Mouse (Mus musculus) CH12.LX (cell line): ENCODE measurements around the gene Cxcl16. TPM values are rescaled to one million over a fixed set of nuclear protein-coding genes. Genes with fewer than 3 reads are reported as not detected.

ENCODE experiments used
- DNase-seq: peaks from one replicate; pipeline ENCODE4 v3.0.0-alpha.2; 2013; ENCODE audit errors: extremely low read depth
- H3K27ac ChIP-seq: 2 replicates; pipeline ENCODE4 v1.5.1; 2012; ENCODE audit warnings: low read depth, mild to moderate bottlenecking, control low read depth, moderate library complexity; ENCODE audit not compliant: insufficient read depth
- H3K27me3 ChIP-seq: replicated peaks from 2 replicates; pipeline ENCODE3; 2012; ENCODE audit warnings: inconsistent platforms
- H3K36me3 ChIP-seq, 2 experiments: replicated peaks in 1 of 2; 2 replicates each; pipeline versions ENCODE3 to v1.6.1; 2012; ENCODE audit warnings: inconsistent platforms in 1 of 2, low read length in 1 of 2, mild to moderate bottlenecking in 1 of 2, mixed read lengths in 1 of 2, moderate library complexity in 1 of 2; ENCODE audit not compliant: control insufficient read depth in 1 of 2, insufficient read depth in 1 of 2
- H3K4me1 ChIP-seq, 2 experiments: 2 replicates each; pipeline ENCODE4 v1.6.1; 2012; ENCODE audit warnings: inconsistent platforms in 1 of 2, moderate library complexity in 1 of 2; ENCODE audit not compliant: insufficient read depth in 2 of 2, control insufficient read depth in 1 of 2
- H3K4me2 ChIP-seq: 2 replicates; pipeline ENCODE4 v1.6.1; 2012; ENCODE audit warnings: low read depth, mild to moderate bottlenecking, control low read depth; ENCODE audit not compliant: poor library complexity, insufficient read depth, severe bottlenecking
- H3K4me3 ChIP-seq, 3 experiments: fragments of 150-350 bp in 1 of 3; sonication (generic) in 1 of 3; replicated peaks in 1 of 3; 2 replicates each; pipeline versions ENCODE3 to v1.5.1; 2011 to 2012; ENCODE audit warnings: low read depth in 2 of 3, low read length in 2 of 3, mild to moderate bottlenecking in 2 of 3, moderate library complexity in 2 of 3, control low read depth in 1 of 3, improper control_type of control experiment in 1 of 3, inconsistent platforms in 1 of 3, mixed read lengths in 1 of 3; ENCODE audit not compliant: poor library complexity in 1 of 3
- H3K79me2 ChIP-seq: replicated peaks from 2 replicates; pipeline ENCODE4 v1.6.1; 2012; ENCODE audit warnings: mild to moderate bottlenecking, moderate library complexity; ENCODE audit not compliant: control insufficient read depth, poor library complexity, insufficient read depth, severe bottlenecking; ENCODE audit errors: extremely low read depth
- H3K9ac ChIP-seq: 2 replicates; pipeline ENCODE4 v1.6.1; 2012; ENCODE audit warnings: low read depth, mild to moderate bottlenecking, control low read depth, moderate library complexity; ENCODE audit not compliant: insufficient read depth
- H3K9me3 ChIP-seq: replicated peaks from 2 replicates; pipeline ENCODE3; 2012; ENCODE audit warnings: low read length, inconsistent platforms, mixed read lengths
- BHLHE40 ChIP-seq: IDR thresholded peaks from 2 replicates; pipeline ENCODE4 v1.6.1; 2011; ENCODE audit warnings: mild to moderate bottlenecking, low read depth, low read length, improper control_type of control experiment
- CHD1 ChIP-seq: IDR thresholded peaks from 2 replicates; pipeline ENCODE4 v1.6.1; 2012; ENCODE audit warnings: low read depth, low read length, improper control_type of control experiment, inconsistent platforms
- CHD2 ChIP-seq: IDR thresholded peaks from 2 replicates; pipeline ENCODE4 v1.6.1; 2011; ENCODE audit warnings: low read length, improper control_type of control experiment
- E2F4 ChIP-seq: IDR thresholded peaks from 2 replicates; pipeline ENCODE4 v1.6.1; 2011; ENCODE audit warnings: low read depth, low read length, improper control_type of control experiment; ENCODE audit not compliant: insufficient replicate concordance
- ELF1 ChIP-seq: IDR thresholded peaks from 2 replicates; pipeline ENCODE4 v1.6.1; 2014; ENCODE audit warnings: low read depth, mild to moderate bottlenecking, inconsistent platforms, low read length, improper control_type of control experiment
- EP300 ChIP-seq: IDR thresholded peaks from 2 replicates; pipeline ENCODE4 v1.6.1; 2011; ENCODE audit warnings: low read length, improper control_type of control experiment
- ETS1 ChIP-seq: conservative IDR thresholded peaks from 2 replicates; pipeline ENCODE4 v1.6.1; 2012; ENCODE audit warnings: low read depth, mild to moderate bottlenecking, inconsistent platforms, low read length, improper control_type of control experiment, moderate library complexity
- GABPA ChIP-seq: IDR thresholded peaks from 2 replicates; pipeline ENCODE4 v1.6.1; 2012; ENCODE audit warnings: low read depth, low read length, improper control_type of control experiment, inconsistent platforms; ENCODE audit not compliant: insufficient replicate concordance
- HCFC1 ChIP-seq: IDR thresholded peaks from 2 replicates; pipeline ENCODE4 v1.6.1; 2012; ENCODE audit warnings: low read depth, mild to moderate bottlenecking, inconsistent platforms, low read length, improper control_type of control experiment
- JUND ChIP-seq: conservative IDR thresholded peaks from 2 replicates; pipeline ENCODE4 v1.6.1; 2011; ENCODE audit warnings: low read depth, low read length, improper control_type of control experiment
- MAFK ChIP-seq: IDR thresholded peaks from 2 replicates; pipeline ENCODE4 v1.6.1; 2011; ENCODE audit warnings: low read length, improper control_type of control experiment; ENCODE audit not compliant: insufficient replicate concordance
- MAX ChIP-seq: IDR thresholded peaks from 2 replicates; pipeline ENCODE4 v1.6.1; 2011; ENCODE audit warnings: low read length, improper control_type of control experiment
- MAZ ChIP-seq: IDR thresholded peaks from 2 replicates; pipeline ENCODE4 v1.6.1; 2012; ENCODE audit warnings: low read depth, mild to moderate bottlenecking, inconsistent platforms, low read length, improper control_type of control experiment, moderate library complexity
- MXI1 ChIP-seq: IDR thresholded peaks from 2 replicates; pipeline ENCODE4 v1.6.1; 2011; ENCODE audit warnings: mild to moderate bottlenecking, low read depth, low read length, improper control_type of control experiment
- PAX5 ChIP-seq: IDR thresholded peaks from 2 replicates; pipeline ENCODE4 v1.6.1; 2012; ENCODE audit warnings: low read length, inconsistent platforms, mixed read lengths
- RAD21 ChIP-seq: IDR thresholded peaks from 2 replicates; pipeline ENCODE4 v1.6.1; 2011; ENCODE audit warnings: low read depth, mild to moderate bottlenecking, low read length, improper control_type of control experiment, moderate library complexity
- SMC3 ChIP-seq: IDR thresholded peaks from 2 replicates; pipeline ENCODE4 v1.6.1; 2011; ENCODE audit warnings: low read depth, low read length, improper control_type of control experiment
- TCF12 ChIP-seq: IDR thresholded peaks from 2 replicates; pipeline ENCODE4 v1.6.1; 2014; ENCODE audit warnings: low read depth, mild to moderate bottlenecking, inconsistent platforms, low read length, improper control_type of control experiment
- USF1 ChIP-seq: IDR thresholded peaks from 2 replicates; pipeline ENCODE4 v1.6.1; 2014; ENCODE audit warnings: low read depth, mild to moderate bottlenecking, inconsistent platforms, low read length, improper control_type of control experiment
- ZNF384 ChIP-seq: IDR thresholded peaks from 2 replicates; pipeline ENCODE4 v1.6.1; 2012; ENCODE audit warnings: low read depth, low read length, improper control_type of control experiment, inconsistent platforms
- dilution Hi-C: fragments of 300-500 bp; cut with MboI; formaldehyde crosslinking; loops from 2 replicates; pipeline ENCODE4 v1.14.3; 2020; ENCODE audit warnings: low sequenced_read_pairs; ENCODE audit not compliant: extremely low pct_unique_long_range_greater_than_20kb, extremely low pct_ligation_motif_present
- in situ Hi-C: fragments of 300-500 bp; cut with MboI; formaldehyde crosslinking; loops from 3 replicates; pipeline ENCODE4 v1.14.3; 2019; ENCODE audit warnings: low sequenced_read_pairs, low pct_ligation_motif_present, low pct_unique_long_range_greater_than_20kb, mixed read lengths
- polyA plus RNA-seq: library from polyadenylated mRNA; unstranded; fragments of >175 nt; gene quantifications from 2 replicates; pipeline ENCODE4 v1.2.1, GENCODE M21; 2012; ENCODE audit warnings: low read depth; ENCODE audit not compliant: insufficient read length
- total RNA-seq, 2 experiments: library from RNA; depleted of rRNA; stranded (reverse); fragments of 300-350 nt in 1 of 2; fragments of >200 nt in 1 of 2; gene quantifications; 2 replicates each; pipeline ENCODE4 v1.2.3; 2012 to 2014

Cxcl16 gene
- total and polyA plus RNA-seq, 3 experiments: 0.04 to 0.56 TPM; not detected in 1

DNA sequence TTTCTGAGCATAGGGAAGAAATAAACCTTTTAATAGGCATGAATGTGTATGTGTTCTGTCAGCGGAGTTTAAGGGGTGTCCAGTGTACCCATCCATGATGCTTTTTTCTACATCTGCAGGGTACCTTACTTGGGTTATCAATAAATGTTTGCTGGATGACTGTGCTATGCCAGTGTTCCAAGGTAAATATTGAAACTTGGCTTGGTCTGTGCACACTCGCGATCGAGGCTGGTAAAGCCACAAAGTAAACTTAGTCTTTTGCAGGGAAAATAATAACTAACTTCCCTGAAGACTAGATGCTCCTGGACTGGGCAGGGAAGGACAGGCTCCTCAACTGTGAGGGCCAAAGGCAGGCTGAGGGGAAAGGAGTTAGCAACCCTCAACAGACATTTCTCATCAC, 19.1 kb downstream of the Cxcl16 start:
- Histone ChIP-seq H3K4me3 (no peak overlapping the region), H3K36me3 (peaks cover 60 to 75% of the 10 kb centered on the region in 2 experiments), H3K27me3 (no peaks in the 10 kb centered on the region), H3K4me1 (peaks cover 2 to 30% of the 10 kb centered on the region in 2 experiments; a peak in 2 of 4 replicates), H3K9ac (no peak overlapping the region), H3K4me2 (no peak overlapping the region), H3K9me3 (no peaks in the 10 kb centered on the region), H3K79me2 (no peaks in the 10 kb centered on the region), H3K27ac (no peak overlapping the region)
- in situ Hi-C loops (no loop called here), dilution Hi-C loops (no loop called here)
- TF ChIP-seq ELF1 (no peak), E2F4 (no peak), RAD21 (no peak), MAX (no peak), ZNF384 (no peak), MAZ (no peak)
- DNase-seq: no peak

- no peak overlapping the region for H3K4me3 ChIP-seq
- in situ Hi-C loops: no loop called here
- H3K79me2 ChIP-seq: peaks cover 6% of the 10 kb centered on the region; the same call in 1 of the 2 replicates
- no peak overlapping the region for H3K4me2 ChIP-seq
- no peak for TF ChIP-seq USF1
- no peak for TF ChIP-seq ETS1
- no peak for TF ChIP-seq CHD1
- no peak for TF ChIP-seq MAX
- TF ChIP-seq BHLHE40: no peak
- TF ChIP-seq MXI1: no peak
- no peak for TF ChIP-seq SMC3
- TF ChIP-seq GABPA: no peak
- no peak for TF ChIP-seq JUND
- TF ChIP-seq MAFK: no peak
- TF ChIP-seq TCF12: no peak
- no peak for TF ChIP-seq CHD2
- TF ChIP-seq HCFC1: no peak
- TF ChIP-seq ELF1: no peak
- TF ChIP-seq PAX5: no peak
- no peak for TF ChIP-seq EP300
- no peak for TF ChIP-seq RAD21
- H3K27me3 ChIP-seq: no peaks in the 10 kb centered on the region
- no peak for DNase-seq
- peaks cover 60 to 89% of the 10 kb centered on the region in 2 experiments for H3K36me3 ChIP-seq
- no peaks in the 10 kb centered on the region for H3K9me3 ChIP-seq
- no peak overlapping the region for H3K27ac ChIP-seq
- dilution Hi-C loops: no loop called here
- no peak overlapping the region for H3K9ac ChIP-seq
- peaks cover 6 to 47% of the 10 kb centered on the region in 2 experiments for H3K4me1 ChIP-seq
Measured at GRCm38 (mm10) chr11:70438728-70439374, 20.9 kb downstream of the Cxcl16 start.
